Mouse (Mus musculus) midbrain, postnatal 0 days (tissue): ENCODE measurements around the gene Tlk1. TPM values are rescaled to one million over a fixed set of nuclear protein-coding genes. Genes with fewer than 3 reads are reported as not detected.

ENCODE experiments used
- ATAC-seq: fragments of 200-750 bp; cut with Nextera tagmentation; 2 replicates; pipeline ENCODE4 v1.8.0; 2017; ENCODE audit warnings: moderate number of reproducible peaks, mild to moderate bottlenecking, moderate TSS enrichment, moderate library complexity; ENCODE audit not compliant: low FRiP score
- DNase-seq: peaks from one replicate; pipeline ENCODE4 v3.0.0-alpha.2; 2015; ENCODE audit warnings: low spot score
- H3K27ac ChIP-seq: fragments of 300-500 bp; sonication (generic); 2 replicates; pipeline ENCODE4 v1.5.1; 2014; ENCODE audit warnings: low read depth, mild to moderate bottlenecking, low read length, mixed read lengths
- H3K27me3 ChIP-seq: fragments of 300-500 bp; sonication (generic); 2 replicates; pipeline ENCODE4 v1.6.1; 2014; ENCODE audit warnings: low read length, control low read depth, mixed read lengths; ENCODE audit not compliant: insufficient read depth
- H3K36me3 ChIP-seq: fragments of 300-500 bp; sonication (generic); 2 replicates; pipeline ENCODE4 v1.6.1; 2014; ENCODE audit warnings: low read length, control low read depth, mixed read lengths; ENCODE audit not compliant: insufficient read depth
- H3K4me1 ChIP-seq: fragments of 300-500 bp; sonication (generic); 2 replicates; pipeline ENCODE4 v1.6.1; 2014; ENCODE audit warnings: mild to moderate bottlenecking, control low read depth, antibody characterized with exemption, low read length, mixed read lengths; ENCODE audit not compliant: insufficient read depth
- H3K4me2 ChIP-seq: fragments of 300-500 bp; sonication (generic); 2 replicates; pipeline ENCODE4 v1.6.1; 2014; ENCODE audit warnings: low read depth, mild to moderate bottlenecking, low read length, mixed read lengths; ENCODE audit not compliant: poor library complexity, severe bottlenecking
- H3K4me3 ChIP-seq: fragments of 300-500 bp; sonication (generic); 2 replicates; pipeline ENCODE4 v1.5.1; 2014; ENCODE audit warnings: low read depth, mild to moderate bottlenecking, low read length, moderate library complexity
- H3K9ac ChIP-seq: fragments of 300-500 bp; sonication (generic); replicated peaks from 2 replicates; pipeline ENCODE4 v1.6.1; 2014; ENCODE audit warnings: mild to moderate bottlenecking, low read length, moderate library complexity, mixed read lengths; ENCODE audit not compliant: poor library complexity, severe bottlenecking
- H3K9me3 ChIP-seq: fragments of 300-500 bp; sonication (generic); 2 replicates; pipeline ENCODE4 v1.6.1; 2016; ENCODE audit warnings: low read length, control low read depth
- CTCF ChIP-seq: IDR thresholded peaks from 2 replicates; pipeline ENCODE4 v1.5.1; 2016; ENCODE audit warnings: antibody characterized with exemption, mild to moderate bottlenecking
- WGBS: fragments of 180-500 bp; shearing (Covaris S2); extraction: QIAGEN DNeasy Blood & Tissue Kit; methylation state at CpG from one replicate; pipeline ENCODE4 v1.1.7; 2014; 5-methylcytosine and 5-hydroxymethylcytosine counted together
- polyA plus RNA-seq: library from polyadenylated mRNA; unstranded; fragments of >200 nt; fragmentation: Nextera tagmentation; extraction: Ambion mirVana; gene quantifications from 2 replicates; pipeline ENCODE4 v1.2.1, GENCODE M21; 2015
- total RNA-seq: library from RNA; depleted of rRNA; stranded (reverse); fragments of >200 nt; gene quantifications from 2 replicates; pipeline ENCODE4 v1.2.3, GENCODE M21; 2014; rRNA removed

Gene Tlk1
- total and polyA plus RNA-seq, 2 experiments from 2014 or later: 22.1 to 25.0 TPM

GRCm38 (mm10) chr2:70669241-70669640 lies 156.3 kb downstream of the Tlk1 start:
- Histone ChIP-seq H3K9me3 (no peaks in the 10 kb centered on the region), H3K36me3 (no peaks in the 10 kb centered on the region), H3K9ac (no peak overlapping the region), H3K4me2 (no peak overlapping the region), H3K4me3 (no peak overlapping the region), H3K27me3 (no peaks in the 10 kb centered on the region), H3K4me1 (no peaks in the 10 kb centered on the region), H3K27ac (no peak overlapping the region)
- ATAC-seq (no peak), DNase-seq (no peak)
- TF ChIP-seq CTCF: no peak
- WGBS: 83% methylated on average over 2 of the region's 2 CpGs

- no peak for TF ChIP-seq CTCF
- DNase-seq (no peak), ATAC-seq (no peak)
- Histone ChIP-seq H3K27ac (no peak overlapping the region), H3K9me3 (no peaks in the 10 kb centered on the region), H3K4me2 (no peak overlapping the region), H3K9ac (no peak overlapping the region), H3K4me3 (no peak overlapping the region), H3K36me3 (no peaks in the 10 kb centered on the region), H3K4me1 (no peaks in the 10 kb centered on the region), H3K27me3 (no peaks in the 10 kb centered on the region)
- WGBS: 93% methylated on average over 7 of the region's 7 CpGs
Observed at GRCm38 (mm10) chr2:70667016-70667415, 158.5 kb downstream of the Tlk1 start.

GRCm38 (mm10) chr2:70663764-70664163 lies 161.8 kb downstream of the Tlk1 start:
- Histone ChIP-seq H3K4me1 (no peaks in the 10 kb centered on the region), H3K27ac (no peak overlapping the region), H3K4me3 (no peak overlapping the region), H3K27me3 (no peaks in the 10 kb centered on the region), H3K9me3 (no peaks in the 10 kb centered on the region), H3K9ac (no peak overlapping the region), H3K36me3 (no peaks in the 10 kb centered on the region), H3K4me2 (no peak overlapping the region; the same call in 1 of the 2 replicates)
- WGBS: 71% methylated on average over 5 of the region's 5 CpGs
- TF ChIP-seq CTCF: peak; percentile 65
- peak; percentile 42 for DNase-seq
- ATAC-seq: no peak

Other genes starting within 250 kb of the Tlk1 start
- gene Gorasp2, start 164.2 kb downstream of the Tlk1 start, total RNA-seq: 84.8 and 106 TPM in 2 replicates
- 159 and 160 TPM in 2 replicates for gene Gorasp2, start 164.2 kb downstream of the Tlk1 start, polyA plus RNA-seq
- gene Gm26558, start 163.6 kb downstream of the Tlk1 start, total RNA-seq: 1.6 and 1.8 TPM in 2 replicates
- 4.0 and 6.5 TPM in 2 replicates for gene Gm26558, start 163.6 kb downstream of the Tlk1 start, polyA plus RNA-seq
- 10.6 and 18.1 TPM in 2 replicates for gene Dcaf17, start 229.6 kb upstream of the Tlk1 start, total RNA-seq
- 19.9 and 23.6 TPM in 2 replicates for gene Dcaf17, start 229.6 kb upstream of the Tlk1 start, polyA plus RNA-seq
- gene Mettl8, start 229.9 kb upstream of the Tlk1 start, total RNA-seq: 7.7 TPM in 2 replicates
- gene Mettl8, start 229.9 kb upstream of the Tlk1 start, polyA plus RNA-seq: 5.3 and 6.0 TPM in 2 replicates